Mouse (Mus musculus): ENCODE data around the gene Gm5114. TPM values are rescaled to one million over a fixed set of nuclear protein-coding genes. Genes with fewer than 3 reads are reported as not detected.
"Not testable (repeated sequence)": the region's sequence is repeated elsewhere in the genome, so short reads cannot be mapped to it uniquely, and the experiment has no call there.

The Gm5114 gene
- not detected for total RNA-seq (2021)
- long read RNA-seq, experiment 1: 0 reads
- long read RNA-seq, experiment 2: 0 reads

- DNase-seq (ENCODE audit: low spot score in 2 of 2); H3K4me3 ChIP-seq; H3K27ac ChIP-seq: not testable (repeated sequence)
Measured at GRCm38 (mm10) chr7:39413060-39413459, at the start of gene Gm5114. Gene Gm5114 (minus strand): TSS chr7:39413160.

DNA sequence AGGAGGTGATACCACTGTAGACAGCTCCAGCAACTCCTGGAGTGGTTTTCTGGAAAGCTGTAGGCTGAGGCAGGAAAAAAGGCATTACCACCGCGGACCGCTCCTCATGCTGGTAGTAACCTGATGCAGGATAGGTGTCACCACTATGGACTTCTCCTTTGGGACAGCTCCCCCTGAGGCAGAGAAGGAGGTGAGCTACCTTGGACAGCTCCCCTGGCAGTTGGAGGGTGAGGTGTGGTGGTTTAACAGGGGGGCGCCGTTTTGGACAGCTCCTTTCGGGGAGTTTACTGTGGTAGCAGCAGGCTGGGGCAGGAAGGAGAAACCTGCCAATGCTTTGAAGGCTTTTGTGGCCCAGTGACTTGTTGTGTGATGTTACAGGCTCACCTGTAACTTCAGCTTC lies 42.8 kb upstream of the Gm5114 start:
- TF ChIP-seq CTCF (conservative IDR thresholded peaks at IDR 0.05): no peak
- no peak for DNase-seq (ENCODE audit: low spot score in 2 of 2)
- Histone ChIP-seq H3K27ac (no peak overlapping the region), H3K4me3 (no peak overlapping the region)

DNA sequence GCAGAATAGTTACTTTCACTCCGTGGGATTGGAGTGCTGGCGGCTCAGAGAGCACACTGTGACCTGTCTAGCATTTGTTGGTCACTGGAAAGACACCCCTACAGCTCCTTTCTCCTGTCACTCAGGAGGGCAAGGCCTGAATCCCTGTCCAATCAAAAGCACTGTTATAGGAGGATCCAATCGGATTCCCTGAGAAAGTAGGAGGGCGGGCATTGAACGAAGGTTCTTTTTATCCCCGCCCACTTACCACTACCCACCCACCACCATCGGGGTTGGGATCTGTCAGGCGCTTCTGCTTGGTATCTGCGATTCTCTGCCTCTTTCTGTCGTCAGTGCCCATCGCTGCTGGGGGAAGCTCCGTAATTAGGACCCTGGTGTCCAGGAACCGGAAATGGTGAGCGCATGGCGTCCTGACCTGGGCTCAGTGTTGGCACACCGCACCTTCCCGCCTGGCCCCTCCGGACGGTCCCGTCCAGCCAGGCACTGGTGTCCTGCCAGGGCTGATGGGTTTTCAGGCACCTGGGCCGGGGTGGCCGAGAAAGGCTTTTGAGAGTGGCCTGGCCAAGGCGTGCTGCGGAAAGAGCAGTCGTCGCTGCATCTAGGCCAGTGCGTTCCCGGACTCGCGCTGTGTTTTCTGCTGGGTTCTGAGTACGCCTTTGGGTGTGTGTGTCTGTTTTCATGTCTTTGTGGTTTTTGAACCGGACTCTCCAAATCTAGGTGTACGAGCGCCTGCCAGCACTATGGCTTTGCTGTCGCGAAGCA lies 36.5 kb upstream of the Gm5114 start:
- TF ChIP-seq CTCF (conservative IDR thresholded peaks at IDR 0.05): no peak
- Histone ChIP-seq H3K4me3 (peak overlapping the region; percentile 81), H3K27ac (peak overlapping the region; percentile 96)
- peak; percentile 85 to 95 for DNase-seq (ENCODE audit: low spot score in 2 of 2)

- DNase-seq (ENCODE audit: low spot score in 2 of 2): no peak
- peak overlapping the region; percentile 96 for H3K27ac ChIP-seq
- peak overlapping the region; percentile 81 for H3K4me3 ChIP-seq
- no peak for TF ChIP-seq CTCF (conservative IDR thresholded peaks at IDR 0.05)
Measured at GRCm38 (mm10) chr7:39448626-39449242, 35.8 kb upstream of the Gm5114 start.

DNA sequence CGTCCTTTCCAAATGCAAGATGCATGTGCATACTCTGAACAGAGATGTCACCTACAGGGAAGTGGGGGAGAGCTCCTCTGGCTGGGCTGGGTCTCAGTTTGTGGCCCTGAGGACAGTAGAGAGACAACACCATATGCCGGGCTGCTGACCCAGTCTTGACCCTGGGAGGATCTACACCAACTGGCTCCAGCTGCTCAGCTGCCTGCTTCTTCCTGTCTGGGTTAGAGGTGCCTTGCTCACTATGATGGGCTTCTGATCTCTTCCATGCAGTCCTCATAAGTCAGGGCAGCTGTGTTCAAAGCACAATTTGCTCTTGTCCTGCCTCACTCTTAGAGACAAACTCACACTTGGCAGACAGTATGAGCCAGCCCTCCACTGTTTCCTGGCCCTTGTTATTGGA lies 28.3 kb upstream of the Gm5114 start:
- no peak for DNase-seq (ENCODE audit: low spot score in 2 of 2)
- Histone ChIP-seq H3K4me3 (no peak overlapping the region), H3K27ac (no peak overlapping the region)
- no peak for TF ChIP-seq CTCF (conservative IDR thresholded peaks at IDR 0.05)

GRCm38 (mm10) chr7:39440362-39440761 lies 27.4 kb upstream of the Gm5114 start:
- no peak for TF ChIP-seq CTCF (conservative IDR thresholded peaks at IDR 0.05)
- no peak overlapping the region for H3K27ac ChIP-seq
- no peak overlapping the region for H3K4me3 ChIP-seq
- DNase-seq (ENCODE audit: low spot score in 2 of 2): no peak

Small RNA genes lying within 50 kb of the gene (microRNA-seq; reads per million reads assigned to microRNA genes)
- 0 reads per million in 2 experiments for gene Gm27437

Other genes with a start within 250 kb of the Gm5114 start
- gene Zfp619, start 104.6 kb upstream of the Gm5114 start, total RNA-seq (2021): 1 to 10 TPM; 4.2 to 4.4 TPM